Mouse (Mus musculus) testis, adult 2 months (tissue): ENCODE results near the gene Xrcc2.

Source experiments
- CTCF ChIP-seq: fragments of 200-500 bp; IDR thresholded peaks from 2 replicates; pipeline ENCODE4 v1.5.1; 2012; ENCODE audit warnings: low read depth, mild to moderate bottlenecking, inconsistent platforms, low read length, moderate library complexity; ENCODE audit not compliant: control insufficient read depth, insufficient read depth, insufficient replicate concordance
- POLR2A ChIP-seq: fragments of 200-500 bp; IDR thresholded peaks from 2 replicates; pipeline ENCODE4 v1.6.1; 2012; ENCODE audit warnings: low read depth, mild to moderate bottlenecking, inconsistent platforms, low read length, moderate library complexity; ENCODE audit not compliant: control insufficient read depth

- no peak for TF ChIP-seq CTCF
- TF ChIP-seq POLR2A, result no peak
Observed at GRCm38 (mm10) chr5:25752862-25753261, 47.2 kb upstream of the Xrcc2 start.
